Mouse (Mus musculus) kidney, embryonic 16.5 days (tissue): ENCODE data around the gene Zfp386. TPM values are rescaled to one million over a fixed set of nuclear protein-coding genes. Genes with fewer than 3 reads are reported as not detected.
A peak's percentile ranks its signal among the peaks of the same experiment; 100 is the strongest.

ENCODE experiments used
- ATAC-seq: fragments of 200-750 bp; cut with Nextera tagmentation; 2 replicates; pipeline ENCODE4 v1.8.0; 2017; ENCODE audit warnings: moderate TSS enrichment; ENCODE audit not compliant: low FRiP score, low TSS enrichment
- H3K27ac ChIP-seq: fragments of 300-500 bp; sonication (generic); 2 replicates; pipeline ENCODE4 v1.5.1; 2014; ENCODE audit warnings: low read length
- H3K27me3 ChIP-seq: fragments of 300-500 bp; sonication (generic); 2 replicates; pipeline ENCODE4 v1.6.1; 2014; ENCODE audit warnings: low read length, control low read depth, mixed read lengths; ENCODE audit not compliant: insufficient read depth
- H3K36me3 ChIP-seq: fragments of 300-500 bp; sonication (generic); 2 replicates; pipeline ENCODE4 v1.6.1; 2014; ENCODE audit warnings: low read length, control low read depth, mixed read lengths; ENCODE audit not compliant: insufficient read depth
- H3K4me1 ChIP-seq: fragments of 300-500 bp; sonication (generic); 2 replicates; pipeline ENCODE4 v1.6.1; 2014; ENCODE audit warnings: low read length, control low read depth, mixed read lengths; ENCODE audit not compliant: insufficient read depth
- H3K4me2 ChIP-seq: fragments of 300-500 bp; sonication (generic); replicated peaks from 2 replicates; pipeline ENCODE4 v1.6.1; 2014; ENCODE audit warnings: low read depth, low read length
- H3K4me3 ChIP-seq: fragments of 300-500 bp; sonication (generic); 2 replicates; pipeline ENCODE4 v1.5.1; 2014; ENCODE audit warnings: mild to moderate bottlenecking, low read length
- H3K9ac ChIP-seq: fragments of 300-500 bp; sonication (generic); replicated peaks from 2 replicates; pipeline ENCODE4 v1.6.1; 2014; ENCODE audit warnings: low read length
- H3K9me3 ChIP-seq: fragments of 300-500 bp; sonication (generic); 2 replicates; pipeline ENCODE4 v1.6.1; 2016; ENCODE audit warnings: low read length, control low read depth
- WGBS: fragments of 180-500 bp; shearing (Covaris S2); extraction: QIAGEN DNeasy Blood & Tissue Kit; methylation state at CpG from one replicate; pipeline ENCODE4 v1.1.7; 2014; 5-methylcytosine and 5-hydroxymethylcytosine counted together
- polyA plus RNA-seq: library from polyadenylated mRNA; unstranded; fragments of >200 nt; fragmentation: Nextera tagmentation; extraction: Ambion mirVana; gene quantifications from 2 replicates; pipeline ENCODE4 v1.2.1, GENCODE M21; 2015

Zfp386 gene
- polyA plus RNA-seq, 1 experiment from 2014 or later = 46.9 TPM

DNA sequence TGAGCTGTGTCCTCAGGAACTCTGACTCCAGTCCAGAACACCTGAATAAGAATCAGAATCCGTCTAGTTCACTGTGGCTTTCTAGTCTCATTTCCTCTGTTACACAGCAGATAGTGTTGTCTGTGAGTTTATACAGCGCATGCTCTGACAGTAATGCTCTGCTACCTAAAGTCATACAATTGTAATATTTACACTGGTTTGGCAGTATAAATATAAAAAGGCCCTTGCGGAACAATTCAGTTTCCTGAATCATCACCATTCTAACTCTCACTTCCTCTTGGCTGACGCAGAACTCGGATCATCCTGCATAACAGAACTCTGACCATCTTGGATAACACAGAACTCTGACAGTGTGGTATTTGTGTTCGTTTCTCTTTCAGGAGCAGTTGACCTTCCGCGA is 6.8 kb downstream of the Zfp386 start:
- Histone ChIP-seq H3K27me3 (no peaks in the 10 kb centered on the region), H3K27ac (no peak overlapping the region), H3K4me1 (peaks cover 4% of the 10 kb centered on the region), H3K4me2 (no peak overlapping the region), H3K36me3 (peaks cover 57% of the 10 kb centered on the region), H3K9ac (no peak overlapping the region), H3K9me3 (peaks cover 26% of the 10 kb centered on the region), H3K4me3 (no peak overlapping the region)
- WGBS = 84% methylated on average over 8 of the region's 8 CpGs
- ATAC-seq = no peak

DNA sequence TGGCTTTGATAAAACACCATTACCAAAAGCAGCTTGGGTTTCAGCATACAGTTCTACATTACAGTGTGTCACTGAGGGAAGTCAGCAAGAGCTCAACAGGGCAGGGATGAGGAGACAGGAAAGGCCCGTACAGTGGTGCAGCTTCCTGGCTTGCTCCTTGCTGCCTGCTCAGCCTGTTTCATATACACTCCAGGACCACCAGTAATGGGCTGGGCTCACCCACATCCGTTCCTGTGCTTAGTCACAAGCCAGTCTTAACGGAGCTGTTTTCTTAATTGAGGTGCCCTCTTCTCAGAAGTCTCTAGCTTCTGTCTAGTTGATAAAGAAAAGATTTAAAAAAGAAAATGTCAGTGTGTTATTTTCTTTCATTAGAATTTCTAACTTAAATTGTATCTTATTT is 8.6 kb downstream of the Zfp386 start:
- Histone ChIP-seq H3K27ac (no peak overlapping the region), H3K9ac (no peak overlapping the region), H3K4me2 (no peak overlapping the region), H3K4me1 (no peaks in the 10 kb centered on the region), H3K9me3 (peaks cover 39% of the 10 kb centered on the region), H3K4me3 (no peak overlapping the region), H3K27me3 (no peaks in the 10 kb centered on the region), H3K36me3 (peaks cover 61% of the 10 kb centered on the region)
- 94% methylated on average over 3 of the region's 3 CpGs for WGBS
- no peak for ATAC-seq

DNA sequence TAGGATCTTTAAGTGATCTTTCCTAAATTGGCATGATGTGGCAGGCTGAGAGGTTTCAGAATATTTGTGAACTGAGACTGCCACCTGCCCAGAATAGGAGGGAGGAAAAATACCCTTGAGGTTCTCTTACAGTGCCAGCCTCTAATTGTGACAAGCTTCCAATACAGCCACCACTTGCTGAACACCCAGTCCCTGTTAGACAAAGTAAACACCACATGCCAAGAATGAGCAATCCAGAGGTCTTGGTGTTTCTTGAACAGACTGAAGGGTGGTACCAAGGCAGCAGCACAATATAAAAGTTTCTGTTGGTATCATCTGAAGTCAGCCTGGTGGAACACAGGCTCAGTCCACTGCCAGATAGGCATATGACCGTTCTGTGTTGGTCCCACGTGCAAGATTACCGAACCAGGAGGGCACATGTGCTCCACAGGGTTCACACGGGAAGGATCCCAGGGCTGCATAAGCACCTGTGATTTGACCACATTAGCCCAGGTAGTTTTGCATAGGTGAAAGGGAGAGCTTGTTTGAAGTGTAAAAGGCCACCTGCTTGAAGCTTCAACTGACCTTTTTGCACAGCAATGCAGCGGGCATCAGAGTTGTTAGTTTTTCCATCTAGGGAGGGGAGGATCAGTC is 14.2 kb downstream of the Zfp386 start:
- Histone ChIP-seq H3K9ac (no peak overlapping the region), H3K27me3 (no peaks in the 10 kb centered on the region), H3K4me1 (no peaks in the 10 kb centered on the region), H3K4me3 (no peak overlapping the region), H3K27ac (no peak overlapping the region), H3K4me2 (no peak overlapping the region), H3K9me3 (peaks cover 44% of the 10 kb centered on the region), H3K36me3 (peaks cover 42% of the 10 kb centered on the region)
- no peak for ATAC-seq
- WGBS = 98% methylated on average over 5 of the region's 5 CpGs

DNA sequence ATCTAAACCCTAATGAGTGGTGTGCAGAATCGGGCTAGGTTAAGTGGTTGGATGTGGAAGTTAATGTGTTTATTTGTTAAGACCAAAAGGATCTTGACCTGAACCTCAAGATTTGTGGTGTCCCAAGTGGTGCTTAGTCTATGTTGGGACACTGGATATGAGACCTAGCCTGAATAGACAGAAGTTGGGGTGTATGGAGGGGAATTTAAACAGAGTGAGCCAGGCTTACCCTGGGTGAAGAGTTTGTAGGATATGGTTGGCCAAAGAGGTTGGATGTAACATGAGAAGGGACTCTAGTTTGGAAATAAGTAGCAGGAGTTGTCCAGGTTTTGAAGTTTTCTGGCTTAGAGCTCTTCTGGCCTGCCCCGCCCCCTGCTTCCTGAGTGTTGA is 14.7 kb downstream of the Zfp386 start:
- no peaks in the 10 kb centered on the region for H3K4me1 ChIP-seq
- no peak overlapping the region for H3K4me2 ChIP-seq
- ATAC-seq = no peak
- H3K9ac ChIP-seq = no peak overlapping the region
- peaks cover 39% of the 10 kb centered on the region for H3K9me3 ChIP-seq
- H3K36me3 ChIP-seq = peaks cover 37% of the 10 kb centered on the region
- H3K27me3 ChIP-seq = no peaks in the 10 kb centered on the region
- H3K4me3 ChIP-seq = no peak overlapping the region
- no peak overlapping the region for H3K27ac ChIP-seq
- 95% methylated on average over 2 of the region's 2 CpGs for WGBS

DNA sequence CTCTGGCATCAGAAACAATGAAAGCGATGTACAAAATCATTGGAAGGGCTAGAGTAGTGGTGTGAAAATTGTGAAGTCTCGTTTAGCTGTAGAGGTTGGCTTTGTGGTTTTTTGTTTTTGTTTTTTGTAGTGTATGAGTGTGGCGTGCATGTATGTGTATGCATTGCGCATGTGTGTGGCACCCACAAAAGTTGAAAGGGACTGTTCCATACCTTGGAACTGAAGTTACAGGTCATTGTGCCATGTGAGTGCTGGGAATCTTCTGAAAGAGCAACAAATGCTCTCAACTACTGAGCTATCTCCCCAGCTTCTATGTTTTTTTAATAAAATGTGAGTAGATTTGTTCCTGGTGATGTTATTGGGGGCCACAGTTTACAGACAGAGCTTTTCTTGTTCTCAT is 15.5 kb downstream of the Zfp386 start:
- peaks cover 31% of the 10 kb centered on the region for H3K36me3 ChIP-seq
- WGBS = 95% methylated on average over 4 of the region's 4 CpGs
- no peak overlapping the region for H3K9ac ChIP-seq
- peaks cover 36% of the 10 kb centered on the region for H3K9me3 ChIP-seq
- ATAC-seq = no peak
- no peak overlapping the region for H3K27ac ChIP-seq
- H3K4me2 ChIP-seq = no peak overlapping the region
- H3K4me3 ChIP-seq = no peak overlapping the region
- H3K27me3 ChIP-seq = no peaks in the 10 kb centered on the region
- H3K4me1 ChIP-seq = no peaks in the 10 kb centered on the region

DNA sequence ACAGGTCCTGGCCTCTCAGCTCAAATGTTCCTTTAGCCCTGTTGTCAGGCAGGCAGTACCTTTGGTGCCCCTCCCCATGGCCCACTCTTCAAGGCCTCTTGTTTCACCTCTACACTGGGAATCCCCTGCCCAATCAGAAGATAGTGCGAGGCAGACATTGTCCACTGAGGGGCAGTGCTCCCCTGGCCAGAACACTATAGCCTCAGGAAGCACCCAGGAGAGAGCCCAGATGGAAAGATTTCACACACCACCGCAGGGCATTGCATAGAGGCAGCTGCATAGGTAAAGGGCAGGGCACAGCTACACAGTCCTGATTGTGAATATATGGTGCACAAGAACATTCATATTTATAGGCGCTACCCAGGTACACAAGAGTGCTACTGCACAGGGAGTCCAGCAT is 23.5 kb downstream of the Zfp386 start:
- no peaks in the 10 kb centered on the region for H3K36me3 ChIP-seq
- no peak overlapping the region for H3K4me2 ChIP-seq
- H3K27ac ChIP-seq = no peak overlapping the region
- no peak overlapping the region for H3K4me3 ChIP-seq
- H3K27me3 ChIP-seq = peaks cover 7% of the 10 kb centered on the region
- no peak overlapping the region for H3K9ac ChIP-seq
- peak; percentile 94 for ATAC-seq
- no peaks in the 10 kb centered on the region for H3K9me3 ChIP-seq
- H3K4me1 ChIP-seq = no peaks in the 10 kb centered on the region
- 18% methylated on average over 3 of the region's 3 CpGs for WGBS

DNA sequence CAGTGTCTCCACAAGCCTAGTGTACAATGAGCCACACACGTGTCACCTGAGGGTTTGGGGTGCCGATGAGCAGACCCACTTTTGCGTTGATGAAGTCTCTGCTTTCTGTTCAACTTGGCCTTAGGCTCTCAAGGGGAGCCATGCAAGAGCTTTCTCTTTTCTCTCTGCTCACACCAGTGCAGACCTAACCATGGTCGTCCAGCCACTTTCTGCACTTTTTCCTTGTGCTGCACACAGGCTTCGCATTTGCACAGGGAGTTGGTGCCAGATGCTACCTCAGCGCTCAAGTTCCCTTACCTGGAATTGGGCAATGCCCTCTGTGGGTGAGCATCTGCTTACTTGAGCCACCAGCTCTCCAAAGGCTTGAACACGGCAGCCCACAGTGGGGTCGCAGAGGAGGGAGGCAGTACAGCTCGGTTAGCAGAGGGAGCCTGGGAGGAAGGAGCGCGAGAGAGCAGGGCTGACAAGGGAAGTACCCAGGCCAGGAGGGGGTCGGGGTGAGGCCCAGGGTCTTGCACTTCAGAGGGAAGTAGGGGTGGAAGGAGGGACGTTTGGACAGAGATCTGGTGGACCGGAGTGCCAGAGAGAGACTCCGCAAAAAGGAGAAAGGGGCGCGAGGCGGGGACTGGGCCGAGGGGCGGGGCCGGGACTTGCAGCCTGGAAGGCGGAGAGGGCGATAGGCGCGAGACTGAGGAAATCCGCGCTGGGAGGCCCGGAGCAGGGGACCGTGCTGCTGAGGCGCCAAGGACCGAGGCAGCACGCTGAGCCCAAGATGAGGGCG is 29.7 kb downstream of the Zfp386 start, which contains the start of gene Vipr2:
Gene Vipr2, plus strand, starts transcription at position 653 of the 781 bp plus-strand sequence.
- H3K27me3 ChIP-seq = peaks cover 29% of the 10 kb centered on the region
- 6% methylated on average over 23 of the region's 33 CpGs for WGBS

DNA sequence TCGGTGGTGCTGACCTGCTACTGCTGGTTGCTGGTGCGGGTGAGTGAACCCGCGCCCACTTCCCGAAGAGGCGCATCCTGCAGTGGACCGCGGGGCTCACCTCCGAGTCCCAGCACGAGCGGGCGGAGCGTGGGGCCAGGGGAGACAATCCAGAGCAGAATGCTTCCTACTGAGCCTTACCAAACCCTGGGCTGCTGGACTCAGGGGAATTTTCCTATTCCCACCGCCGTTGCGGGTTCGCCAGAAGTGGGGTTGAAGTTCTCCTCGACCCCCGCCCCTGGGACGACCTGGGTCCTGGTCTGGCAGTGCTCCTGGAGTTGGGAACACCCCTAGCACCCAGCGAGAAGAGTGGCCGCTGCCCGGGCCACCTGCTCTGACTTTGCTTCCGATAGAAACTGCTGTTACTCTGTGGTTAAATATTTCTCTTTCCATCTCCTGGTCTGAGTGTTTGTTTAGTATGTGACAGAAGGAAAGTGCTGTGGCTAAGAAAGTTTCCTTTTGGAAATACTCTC is 30.4 kb downstream of the Zfp386 start:
- Histone ChIP-seq H3K9me3 (no peaks in the 10 kb centered on the region), H3K4me2 (peak overlapping the region; percentile 81), H3K27me3 (peaks cover 29% of the 10 kb centered on the region), H3K27ac (no peak overlapping the region), H3K4me3 (peak overlapping the region; percentile 48), H3K9ac (peak overlapping the region; percentile 54), H3K4me1 (no peaks in the 10 kb centered on the region), H3K36me3 (no peaks in the 10 kb centered on the region)
- WGBS = under 1% methylated on average over 24 of the region's 24 CpGs
- ATAC-seq = peak; percentile 79

More for the DNA sequence above, 29.7 kb downstream of the Zfp386 start, which contains the start of gene Vipr2:
- peak within 1 kb of the TSS; percentile 54 for H3K9ac ChIP-seq
- no peaks in the 10 kb centered on the region for H3K9me3 ChIP-seq
- H3K4me1 ChIP-seq = no peaks in the 10 kb centered on the region
- peak; percentile 97 for ATAC-seq
- H3K4me3 ChIP-seq = peak within 1 kb of the TSS; percentile 48
- H3K4me2 ChIP-seq = peak within 1 kb of the TSS; percentile 81
- H3K27ac ChIP-seq = no peak within 1 kb of the TSS
- no peaks in the 10 kb centered on the region for H3K36me3 ChIP-seq

DNA sequence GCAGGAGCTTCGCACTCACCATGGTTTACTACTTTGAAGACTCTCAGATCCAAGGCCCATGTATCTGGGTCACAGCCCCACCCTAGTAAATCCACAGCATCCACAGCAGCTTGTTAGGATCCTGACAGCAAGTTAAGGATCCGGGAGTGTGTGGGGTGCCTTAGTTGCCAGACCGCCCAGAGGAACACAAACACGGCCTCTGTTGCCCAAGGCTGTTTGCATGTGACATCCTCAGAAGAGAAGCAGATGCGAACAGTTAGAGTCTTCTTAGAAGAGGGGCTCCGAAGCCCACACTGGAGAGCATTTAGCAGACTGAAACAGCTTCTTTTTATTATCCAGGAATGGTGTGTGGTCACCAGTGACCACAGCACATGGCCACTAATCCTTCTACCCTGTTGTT is 35.6 kb downstream of the Zfp386 start:
- no peak overlapping the region for H3K9ac ChIP-seq
- peaks cover 14% of the 10 kb centered on the region for H3K27me3 ChIP-seq
- H3K4me3 ChIP-seq = no peak overlapping the region
- H3K9me3 ChIP-seq = no peaks in the 10 kb centered on the region
- ATAC-seq = no peak
- no peak overlapping the region for H3K27ac ChIP-seq
- WGBS = 78% methylated on average over 6 of the region's 6 CpGs
- H3K4me1 ChIP-seq = no peaks in the 10 kb centered on the region
- no peaks in the 10 kb centered on the region for H3K36me3 ChIP-seq
- no peak overlapping the region for H3K4me2 ChIP-seq

DNA sequence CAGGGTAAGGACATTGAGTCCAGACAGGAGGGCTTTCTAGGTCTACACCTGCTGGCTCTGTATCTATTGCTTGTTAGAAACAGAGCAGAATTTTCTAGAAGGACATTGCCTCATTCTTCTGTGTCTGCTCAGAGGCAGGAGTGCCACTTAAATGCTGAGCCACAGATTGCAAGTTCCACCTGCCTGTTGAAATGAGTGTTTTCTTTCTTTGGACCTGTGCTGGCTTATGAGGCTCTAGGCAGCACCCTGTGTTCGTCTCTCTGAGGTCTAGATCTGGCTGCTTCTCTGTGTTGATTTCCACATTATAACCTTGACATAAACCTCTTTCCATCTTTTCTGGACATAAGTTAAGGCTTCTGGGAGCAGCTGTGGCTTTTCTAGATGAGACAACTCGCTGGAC is 36.8 kb downstream of the Zfp386 start:
- peaks cover 5% of the 10 kb centered on the region; the same call in 1 of the 2 replicates for H3K27me3 ChIP-seq
- WGBS = 65% methylated on average over 2 of the region's 2 CpGs

More for the DNA sequence above, 36.8 kb downstream of the Zfp386 start:
- Histone ChIP-seq H3K9ac (no peak overlapping the region), H3K9me3 (no peaks in the 10 kb centered on the region), H3K27ac (no peak overlapping the region), H3K4me3 (no peak overlapping the region), H3K36me3 (no peaks in the 10 kb centered on the region), H3K4me1 (no peaks in the 10 kb centered on the region), H3K4me2 (no peak overlapping the region)
- ATAC-seq = no peak
